Mouse (Mus musculus): ENCODE results near the gene Actg1.

GRCm38 (mm10) chr11:120351250-120352092 lies 3.1 kb upstream of the Actg1 start:
- no peak for TF ChIP-seq CTCF (IDR thresholded peaks at IDR 0.05; ENCODE audit: extremely low read depth, insufficient read depth, insufficient read length, insufficient replicate concordance)
- no peak for TF ChIP-seq POLR2A (IDR thresholded peaks at IDR 0.05; ENCODE audit: low read depth, low read length)
